Mouse (Mus musculus): ENCODE measurements around the gene Nasp. TPM values are rescaled to one million over a fixed set of nuclear protein-coding genes. Genes with fewer than 3 reads are reported as not detected.

Gene Nasp
- polyA plus RNA-seq, 2 experiments = 38.1 to 61.5 TPM

GRCm38 (mm10) chr4:116659474-116659873 lies 31.7 kb upstream of the Nasp start:
- Histone ChIP-seq H3K27ac (no peak overlapping the region), H3K9ac (replicated peaks) (no peak overlapping the region), H3K4me2 (ENCODE audit: low read depth) (no peak overlapping the region), H3K9me3 (ENCODE audit: control insufficient read depth, low read length) (no peaks in the 10 kb centered on the region), H3K4me3 (ENCODE audit: insufficient read depth in 1 of 2, low read depth in 2 of 2, low read length in 2 of 2) (no peak overlapping the region), H3K4me1 (replicated peaks; ENCODE audit: control insufficient read depth in 2 of 2, insufficient read depth in 2 of 2, low read length in 1 of 2) (peaks cover 4 to 11% of the 10 kb centered on the region in 2 experiments), H3K36me3 (replicated peaks; ENCODE audit: control insufficient read depth, insufficient read depth, low read depth) (no peaks in the 10 kb centered on the region), H3K27me3 (ENCODE audit: control insufficient read depth, insufficient read depth, low read length) (no peaks in the 10 kb centered on the region)
- 57% methylated on average over 2 of the region's 2 CpGs for WGBS (ENCODE audit: insufficient replicate concordance)
- ATAC-seq (ENCODE audit: insufficient read depth) (no peak), DNase-seq (ENCODE audit: low read depth in 3 of 3, low spot score in 3 of 3) (no peak)
- TF ChIP-seq CTCF (IDR thresholded peaks at IDR 0.05; ENCODE audit: low read depth) (no peak), EP300 (IDR thresholded peaks at IDR 0.05; ENCODE audit: low read depth) (no peak)

GRCm38 (mm10) chr4:116657971-116658370 lies 30.2 kb upstream of the Nasp start:
- peaks cover 4 to 11% of the 10 kb centered on the region in 2 experiments for H3K4me1 ChIP-seq (replicated peaks; ENCODE audit: control insufficient read depth in 2 of 2, insufficient read depth in 2 of 2, low read length in 1 of 2)
- TF ChIP-seq EP300 (IDR thresholded peaks at IDR 0.05; ENCODE audit: low read depth) (no peak), CTCF (IDR thresholded peaks at IDR 0.05; ENCODE audit: low read depth) (no peak)
- WGBS (ENCODE audit: insufficient replicate concordance) = 42% methylated on average over 3 of the region's 3 CpGs
- no peak overlapping the region for H3K4me3 ChIP-seq (ENCODE audit: insufficient read depth in 1 of 2, low read depth in 2 of 2, low read length in 2 of 2)
- no peaks in the 10 kb centered on the region for H3K9me3 ChIP-seq (ENCODE audit: control insufficient read depth, low read length)
- no peak for ATAC-seq (ENCODE audit: insufficient read depth)
- no peak overlapping the region for H3K27ac ChIP-seq
- DNase-seq (ENCODE audit: low read depth in 3 of 3, low spot score in 3 of 3) = no peak
- no peaks in the 10 kb centered on the region for H3K27me3 ChIP-seq (ENCODE audit: control insufficient read depth, insufficient read depth, low read length)
- no peak overlapping the region for H3K4me2 ChIP-seq (ENCODE audit: low read depth)
- H3K9ac ChIP-seq (replicated peaks) = no peak overlapping the region
- H3K36me3 ChIP-seq (replicated peaks; ENCODE audit: control insufficient read depth, insufficient read depth, low read depth) = no peaks in the 10 kb centered on the region

GRCm38 (mm10) chr4:116655658-116656057 lies 27.9 kb upstream of the Nasp start:
- ATAC-seq (ENCODE audit: insufficient read depth) = no peak
- no peak for DNase-seq (ENCODE audit: low read depth in 3 of 3, low spot score in 3 of 3)
- no peak overlapping the region for H3K4me3 ChIP-seq (ENCODE audit: insufficient read depth in 1 of 2, low read depth in 2 of 2, low read length in 2 of 2)
- H3K27me3 ChIP-seq (ENCODE audit: control insufficient read depth, insufficient read depth, low read length) = no peaks in the 10 kb centered on the region
- no peaks in the 10 kb centered on the region for H3K9me3 ChIP-seq (ENCODE audit: control insufficient read depth, low read length)
- H3K4me1 ChIP-seq (replicated peaks; ENCODE audit: control insufficient read depth in 2 of 2, insufficient read depth in 2 of 2, low read length in 1 of 2) = peaks cover 7 to 14% of the 10 kb centered on the region in 2 experiments
- no peak overlapping the region for H3K4me2 ChIP-seq (ENCODE audit: low read depth)
- H3K9ac ChIP-seq (replicated peaks) = no peak overlapping the region
- 59% methylated on average over 3 of the region's 3 CpGs for WGBS (ENCODE audit: insufficient replicate concordance)
- no peak overlapping the region for H3K27ac ChIP-seq
- no peaks in the 10 kb centered on the region for H3K36me3 ChIP-seq (replicated peaks; ENCODE audit: control insufficient read depth, insufficient read depth, low read depth)
- no peak for TF ChIP-seq CTCF (IDR thresholded peaks at IDR 0.05; ENCODE audit: low read depth)
- no peak for TF ChIP-seq EP300 (IDR thresholded peaks at IDR 0.05; ENCODE audit: low read depth)

GRCm38 (mm10) chr4:116655100-116655499 lies 27.4 kb upstream of the Nasp start:
- Histone ChIP-seq H3K4me2 (ENCODE audit: low read depth) (no peak overlapping the region), H3K27me3 (ENCODE audit: control insufficient read depth, insufficient read depth, low read length) (no peaks in the 10 kb centered on the region), H3K4me1 (replicated peaks; ENCODE audit: control insufficient read depth in 2 of 2, insufficient read depth in 2 of 2, low read length in 1 of 2) (peaks cover 8 to 18% of the 10 kb centered on the region in 2 experiments), H3K4me3 (ENCODE audit: insufficient read depth in 1 of 2, low read depth in 2 of 2, low read length in 2 of 2) (no peak overlapping the region), H3K36me3 (replicated peaks; ENCODE audit: control insufficient read depth, insufficient read depth, low read depth) (no peaks in the 10 kb centered on the region), H3K27ac (no peak overlapping the region), H3K9ac (replicated peaks) (no peak overlapping the region), H3K9me3 (ENCODE audit: control insufficient read depth, low read length) (no peaks in the 10 kb centered on the region)
- ATAC-seq (ENCODE audit: insufficient read depth) (no peak), DNase-seq (ENCODE audit: low read depth in 3 of 3, low spot score in 3 of 3) (no peak)
- WGBS (ENCODE audit: insufficient replicate concordance) = 1% methylated on average over 2 of the region's 2 CpGs
- no peak for TF ChIP-seq CTCF (IDR thresholded peaks at IDR 0.05; ENCODE audit: low read depth)
- no peak for TF ChIP-seq EP300 (IDR thresholded peaks at IDR 0.05; ENCODE audit: low read depth)

GRCm38 (mm10) chr4:116653228-116653627 lies 25.5 kb upstream of the Nasp start:
- 76% methylated on average over 6 of the region's 6 CpGs for WGBS (ENCODE audit: insufficient replicate concordance)

More at GRCm38 (mm10) chr4:116653228-116653627, 25.5 kb upstream of the Nasp start:
- TF ChIP-seq EP300 (IDR thresholded peaks at IDR 0.05; ENCODE audit: low read depth) (no peak), CTCF (IDR thresholded peaks at IDR 0.05; ENCODE audit: low read depth) (no peak)
- no peak overlapping the region for H3K27ac ChIP-seq
- peaks cover 17 to 25% of the 10 kb centered on the region in 2 experiments for H3K4me1 ChIP-seq (replicated peaks; ENCODE audit: control insufficient read depth in 2 of 2, insufficient read depth in 2 of 2, low read length in 1 of 2)
- DNase-seq (ENCODE audit: low read depth in 3 of 3, low spot score in 3 of 3) (no peak), ATAC-seq (ENCODE audit: insufficient read depth) (no peak)
- no peaks in the 10 kb centered on the region for H3K27me3 ChIP-seq (ENCODE audit: control insufficient read depth, insufficient read depth, low read length)
- H3K36me3 ChIP-seq (replicated peaks; ENCODE audit: control insufficient read depth, insufficient read depth, low read depth) = no peaks in the 10 kb centered on the region
- H3K4me2 ChIP-seq (ENCODE audit: low read depth) = no peak overlapping the region
- no peak overlapping the region for H3K9ac ChIP-seq (replicated peaks)
- H3K9me3 ChIP-seq (ENCODE audit: control insufficient read depth, low read length) = no peaks in the 10 kb centered on the region
- no peak overlapping the region for H3K4me3 ChIP-seq (ENCODE audit: insufficient read depth in 1 of 2, low read depth in 2 of 2, low read length in 2 of 2)
